Mouse (Mus musculus) T-helper 2 cell (primary cell): ENCODE data around the gene Rnaseh2c.

ENCODE experiments used
- in situ Hi-C: fragments of 300-600 bp; cut with MboI, MseI; formaldehyde crosslinking; loops from one replicate; pipeline ENCODE4 v1.15.1; 2025; ENCODE audit warnings: high pct_unique_total_duplicates

Gene Rnaseh2c

DNA sequence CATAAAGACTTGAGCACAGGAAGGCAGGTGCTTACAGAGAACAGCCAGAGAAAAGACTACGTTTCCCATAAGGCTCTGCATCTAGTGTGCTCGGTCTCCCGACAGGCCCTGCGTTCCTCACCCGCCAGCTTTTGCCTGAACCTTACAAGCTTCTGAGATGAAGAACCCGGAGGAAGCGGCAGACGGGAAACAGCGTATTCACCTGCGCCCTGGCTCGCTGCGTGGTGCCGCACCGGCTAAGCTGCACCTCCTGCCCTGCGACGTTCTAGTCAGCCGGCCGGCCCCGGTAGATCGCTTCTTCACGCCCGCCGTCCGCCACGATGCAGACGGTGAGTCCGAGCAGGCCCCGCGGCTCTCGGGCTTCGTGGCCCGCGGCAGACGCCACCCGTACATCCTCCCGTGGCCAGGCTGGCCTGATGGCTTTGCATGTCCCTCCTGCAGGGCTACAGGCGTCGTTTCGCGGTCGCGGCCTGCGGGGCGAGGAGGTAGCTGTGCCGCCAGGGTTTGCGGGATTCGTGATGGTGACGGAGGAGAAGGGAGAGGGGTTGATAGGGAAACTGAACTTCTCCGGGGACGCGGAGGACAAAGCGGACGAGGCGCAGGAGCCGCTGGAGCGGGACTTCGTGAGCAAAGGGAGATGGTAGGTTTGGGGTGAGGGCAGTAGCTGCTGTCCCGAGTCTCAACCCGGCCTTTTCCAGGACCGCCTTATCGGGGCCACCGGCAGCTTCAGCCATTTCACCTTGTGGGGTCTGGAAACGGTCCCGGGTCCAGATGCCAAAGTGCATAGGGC lies at the start of gene Rnaseh2c:
Gene Rnaseh2c, plus strand, starts transcription at position 122 of the 790 bp plus-strand sequence.
- in situ Hi-C loops: loop anchor here (5.0 kb wide), 1 partner anchor 35 kb away; the partner anchor contains the start of gene Rela

DNA sequence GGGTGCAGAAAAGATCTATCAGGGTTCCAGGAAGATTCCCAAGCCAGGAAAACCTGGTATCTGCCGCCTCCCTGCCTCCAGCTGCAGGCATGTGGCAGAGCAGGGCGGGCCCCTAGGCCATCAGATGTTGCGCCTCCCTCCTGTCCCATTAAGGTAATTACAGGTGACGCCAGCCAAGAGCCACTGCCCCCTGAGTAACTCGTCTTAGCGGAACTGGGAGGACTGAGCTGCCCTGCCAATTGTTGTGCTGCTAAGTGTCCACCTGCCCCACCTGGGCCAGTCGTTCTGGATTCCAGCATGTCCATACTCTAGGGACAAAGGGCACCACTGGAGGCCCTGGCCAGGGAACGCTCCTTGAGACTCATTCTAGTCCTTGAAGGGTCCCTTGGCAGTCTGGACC lies 47.9 kb upstream of the Rnaseh2c start:
- in situ Hi-C loops: no loop called here

DNA sequence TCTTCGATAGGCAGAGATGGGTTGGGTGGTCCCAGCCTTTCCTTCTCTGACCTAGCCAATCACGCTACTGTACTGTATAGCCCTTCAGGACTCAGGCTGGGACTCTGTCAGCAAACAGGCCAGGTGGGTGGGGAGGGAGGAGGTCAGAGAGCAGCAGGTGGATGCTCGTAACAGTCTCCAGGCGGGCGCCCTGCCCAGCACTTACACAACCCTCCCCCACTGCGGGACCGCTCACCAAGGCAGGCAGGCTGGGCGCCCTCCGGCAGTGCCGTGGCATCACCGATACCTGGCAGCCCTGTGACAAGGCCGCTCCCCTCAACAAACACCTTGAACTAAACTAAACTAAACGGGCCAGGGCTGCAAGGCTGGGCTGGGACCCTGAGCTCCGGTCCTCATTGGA lies 47.5 kb upstream of the Rnaseh2c start:
- in situ Hi-C loops: no loop called here

DNA sequence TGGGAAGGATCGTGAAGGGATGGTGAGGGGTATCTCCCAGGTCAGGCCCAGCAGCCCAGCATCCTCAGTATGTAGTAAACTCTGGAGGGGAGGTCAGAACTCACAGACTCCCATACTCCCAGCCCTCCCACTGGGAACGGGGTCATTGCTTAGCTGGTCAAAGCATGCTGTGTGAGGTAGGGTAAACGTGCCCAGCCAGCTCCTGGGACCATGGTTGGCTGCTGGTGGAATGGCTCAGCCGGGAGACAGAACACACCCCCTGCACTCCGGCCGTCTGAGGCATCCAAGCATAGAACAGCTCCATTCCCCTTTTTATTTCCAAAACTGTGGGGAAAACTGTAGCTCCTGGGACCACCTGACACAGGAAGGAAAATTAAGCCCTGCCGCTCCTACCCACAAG lies 43.5 kb upstream of the Rnaseh2c start:
- in situ Hi-C loops: no loop called here

DNA sequence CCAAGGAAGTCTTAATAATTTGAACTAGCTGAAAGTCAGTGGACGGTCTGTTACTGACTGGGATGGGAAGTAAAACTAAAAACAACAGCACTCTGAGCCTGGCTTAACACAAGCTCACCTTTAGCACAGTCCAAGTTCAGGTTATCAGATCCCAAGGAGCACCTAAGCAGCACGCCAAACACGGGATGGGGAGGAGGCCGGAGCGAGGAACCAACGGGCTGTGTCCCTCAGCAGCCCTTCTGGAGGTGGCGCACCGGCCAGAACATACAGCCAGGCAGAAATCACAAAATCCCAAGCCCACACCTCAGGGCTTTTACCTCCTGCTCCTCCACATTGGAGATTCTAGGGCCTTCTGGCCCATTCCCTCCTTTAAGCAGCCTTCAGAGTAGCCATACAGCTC lies 42.9 kb upstream of the Rnaseh2c start:
- in situ Hi-C loops: no loop called here

DNA sequence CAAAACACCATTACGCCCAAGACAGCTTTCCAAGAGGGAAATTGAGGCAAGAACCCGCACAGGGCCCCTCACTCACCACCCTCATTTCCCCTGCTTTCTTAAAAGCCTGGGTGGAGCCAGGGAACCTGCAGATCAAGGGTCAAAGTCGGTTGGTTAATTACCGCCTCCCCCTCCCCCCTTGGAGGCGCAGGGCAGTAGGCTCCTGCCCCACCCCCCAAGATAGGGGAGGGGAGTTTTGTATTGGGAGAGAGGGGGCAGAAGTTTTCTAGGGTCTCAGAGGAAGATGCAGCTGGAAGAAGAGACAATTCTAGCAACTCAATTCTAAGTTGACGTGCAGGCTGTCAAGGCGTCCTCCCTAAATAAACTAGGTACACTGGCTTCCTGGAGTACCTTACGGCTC lies 42.4 kb upstream of the Rnaseh2c start:
- in situ Hi-C loops: no loop called here

DNA sequence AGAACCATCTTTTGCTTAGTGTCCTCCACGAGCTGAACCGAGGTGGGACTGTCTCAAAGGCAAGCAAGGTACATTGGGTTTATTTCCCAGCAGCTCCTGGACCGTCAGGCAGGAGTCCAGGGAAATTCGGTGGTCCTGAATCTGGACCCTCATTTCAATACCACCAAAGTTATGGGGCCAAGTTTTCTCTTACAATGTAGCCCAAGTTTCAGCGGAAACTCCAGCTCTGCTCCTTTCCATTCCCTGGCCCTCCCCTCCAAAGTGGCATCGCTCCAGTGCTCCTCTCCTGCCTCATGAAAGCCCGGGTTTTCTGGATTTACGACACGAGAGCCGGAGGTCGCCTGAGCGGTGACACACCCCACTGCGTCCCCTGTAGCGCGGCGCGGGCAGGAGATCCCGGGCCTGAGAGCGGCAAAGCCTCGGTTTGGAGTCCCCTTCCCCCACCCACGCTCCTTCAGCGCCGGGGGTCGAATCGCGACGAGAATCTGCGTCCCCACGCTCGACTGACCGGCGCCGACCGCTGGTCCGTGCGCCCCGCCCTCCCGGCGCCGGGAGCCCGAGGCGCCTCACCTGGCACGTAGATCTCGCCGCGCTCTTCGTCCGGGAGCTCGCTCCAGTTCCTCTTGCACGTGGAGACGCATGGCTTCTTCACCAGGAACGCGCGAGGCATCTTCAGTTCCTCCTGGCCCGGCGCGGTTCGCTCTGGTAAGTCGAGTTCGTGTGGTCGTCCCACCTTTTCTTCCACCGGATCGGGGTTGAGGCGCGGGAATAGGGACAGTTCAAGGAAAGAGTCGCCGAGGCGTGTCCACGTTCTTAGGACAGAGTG lies 41.8 kb upstream of the Rnaseh2c start:
- in situ Hi-C loops: no loop called here

DNA sequence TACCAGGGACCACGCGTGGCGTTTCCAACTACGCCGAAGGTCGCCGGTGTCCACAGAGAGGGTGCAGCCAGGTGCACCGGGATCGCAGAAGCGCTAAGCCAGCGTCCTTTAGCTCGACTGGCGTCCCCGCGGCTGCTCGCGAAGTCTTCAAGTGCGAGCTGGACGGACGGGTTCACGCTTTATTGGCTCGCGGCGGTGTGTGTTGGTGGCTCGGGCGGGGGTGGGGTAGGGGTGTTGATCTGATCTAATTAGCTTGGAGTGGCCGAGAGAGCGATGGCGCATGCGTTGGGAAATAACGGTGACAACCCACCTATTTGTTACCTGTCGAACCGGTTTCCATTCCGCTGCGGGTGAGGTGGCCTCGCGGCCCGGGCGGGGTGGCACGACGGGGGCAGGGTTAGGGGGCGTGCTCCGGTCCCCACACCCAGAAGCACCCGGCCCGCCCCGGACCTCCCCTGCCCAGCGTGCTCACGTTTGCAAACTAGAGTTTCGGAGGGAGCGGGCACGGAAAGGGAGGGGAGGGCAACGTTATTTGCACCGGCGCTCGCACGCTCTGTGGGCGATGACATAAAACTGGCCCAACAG lies 41.1 kb upstream of the Rnaseh2c start, which contains the start of gene Ovol1:
Gene Ovol1, minus strand, starts transcription at position 190 of the 585 bp plus-strand sequence.
- in situ Hi-C loops: no loop called here

DNA sequence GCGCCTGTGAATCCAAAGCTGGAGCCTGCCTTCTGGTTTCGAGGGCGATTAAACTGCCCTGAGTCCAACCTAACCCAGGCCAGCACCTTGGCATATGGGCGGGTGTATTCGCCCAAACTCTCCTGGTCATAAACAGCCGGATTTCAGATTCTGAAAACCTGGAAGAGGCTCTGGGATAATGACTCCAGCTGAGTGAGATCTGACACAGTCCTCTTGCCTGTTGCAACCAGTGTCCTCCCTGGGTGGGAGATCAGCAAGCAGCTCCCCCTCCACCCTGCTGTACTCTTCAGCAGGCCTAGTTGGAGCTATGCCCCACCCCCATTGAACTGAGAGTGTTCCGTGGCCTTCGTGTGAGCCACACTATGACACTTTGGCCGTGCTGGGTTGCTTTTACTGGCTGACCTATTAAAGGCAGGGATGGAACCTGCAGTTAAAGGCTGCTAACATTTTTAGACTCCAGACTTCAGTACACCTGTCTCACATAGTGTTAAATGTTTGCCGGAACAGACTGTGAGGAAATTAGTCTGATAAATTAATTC lies 40.4 kb upstream of the Rnaseh2c start:
- in situ Hi-C loops: no loop called here

DNA sequence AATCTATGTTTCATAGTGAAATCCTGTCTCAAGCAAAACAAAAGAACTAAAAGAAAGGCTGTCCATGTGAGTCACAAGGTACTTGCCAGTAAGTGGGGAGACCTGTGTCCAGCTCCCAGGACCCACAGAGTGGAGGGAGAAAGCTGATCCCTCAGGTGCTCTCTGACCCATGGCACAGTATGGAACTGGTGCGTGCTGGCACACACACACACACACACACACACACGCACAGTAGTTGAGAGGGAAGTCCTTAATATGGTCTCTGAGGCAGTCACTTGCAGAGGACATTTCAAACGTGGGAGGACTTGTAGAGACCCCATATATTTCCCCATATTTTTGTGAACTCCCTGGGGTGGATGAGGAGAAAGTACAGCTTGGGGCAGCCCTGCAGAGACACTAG lies 39.8 kb upstream of the Rnaseh2c start:
- in situ Hi-C loops: no loop called here

DNA sequence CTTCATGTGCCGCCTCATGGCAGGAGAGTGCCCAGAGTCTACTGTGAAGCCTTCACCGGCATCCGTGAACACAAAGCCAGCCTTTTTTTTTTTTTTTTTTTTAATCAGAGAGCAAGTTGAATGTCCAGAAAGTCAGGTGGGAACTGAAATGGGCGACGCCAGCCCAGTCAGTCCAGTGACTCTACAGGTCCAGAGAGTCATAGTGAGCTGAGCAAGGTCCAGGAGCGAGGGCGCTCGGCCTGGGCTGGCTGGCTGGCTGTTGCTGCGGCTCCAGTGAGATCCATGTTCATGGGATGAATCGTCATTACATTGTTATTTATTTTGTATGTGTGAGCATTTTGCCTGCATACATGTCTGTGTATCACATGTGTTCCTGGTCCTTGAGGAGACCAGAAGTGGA lies 38.9 kb upstream of the Rnaseh2c start:
- in situ Hi-C loops: no loop called here

DNA sequence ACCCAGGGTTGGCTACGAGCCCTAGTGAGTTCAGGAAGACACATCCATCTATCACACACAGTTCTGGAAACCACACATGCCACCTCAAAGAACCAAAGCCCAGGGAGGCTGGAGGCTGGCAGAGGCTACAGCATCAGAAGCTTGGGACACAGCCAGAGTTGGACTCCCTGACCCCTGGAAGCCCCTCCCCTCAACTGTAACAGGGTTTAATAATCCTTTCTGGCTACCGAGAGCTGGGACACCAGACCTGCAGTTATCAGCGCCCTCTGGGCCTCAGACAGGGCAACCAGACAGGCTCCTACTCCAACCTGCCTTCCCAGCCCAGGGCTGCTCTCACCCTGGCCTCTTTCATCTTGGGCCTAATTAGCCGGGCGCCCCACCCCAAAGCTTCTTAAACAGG lies 35.4 kb upstream of the Rnaseh2c start:
- in situ Hi-C loops: loop anchor here (5.0 kb wide), 1 partner anchor 34 kb away; no protein-coding TSS in a partner anchor

DNA sequence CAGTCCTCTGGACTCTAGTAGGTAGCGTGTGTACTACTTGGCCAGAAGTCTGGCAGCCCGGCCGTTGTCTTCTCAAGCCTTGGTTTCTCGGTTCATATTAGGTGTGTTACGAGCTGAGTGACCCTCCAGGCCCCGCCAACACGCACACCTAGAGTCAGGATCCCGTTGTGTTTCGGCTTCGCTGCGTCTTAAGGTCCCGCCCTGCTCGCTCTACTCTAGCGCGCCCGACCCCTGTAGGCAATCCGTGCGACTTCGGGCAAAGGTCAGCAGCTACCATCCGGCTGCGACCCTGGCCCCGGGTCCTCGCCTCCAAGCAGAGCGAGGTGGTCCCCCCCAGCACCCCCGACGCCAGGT lies 34.5 kb upstream of the Rnaseh2c start:
- in situ Hi-C loops: loop anchor here (5.0 kb wide), 1 partner anchor 35 kb away; no protein-coding TSS in a partner anchor

DNA sequence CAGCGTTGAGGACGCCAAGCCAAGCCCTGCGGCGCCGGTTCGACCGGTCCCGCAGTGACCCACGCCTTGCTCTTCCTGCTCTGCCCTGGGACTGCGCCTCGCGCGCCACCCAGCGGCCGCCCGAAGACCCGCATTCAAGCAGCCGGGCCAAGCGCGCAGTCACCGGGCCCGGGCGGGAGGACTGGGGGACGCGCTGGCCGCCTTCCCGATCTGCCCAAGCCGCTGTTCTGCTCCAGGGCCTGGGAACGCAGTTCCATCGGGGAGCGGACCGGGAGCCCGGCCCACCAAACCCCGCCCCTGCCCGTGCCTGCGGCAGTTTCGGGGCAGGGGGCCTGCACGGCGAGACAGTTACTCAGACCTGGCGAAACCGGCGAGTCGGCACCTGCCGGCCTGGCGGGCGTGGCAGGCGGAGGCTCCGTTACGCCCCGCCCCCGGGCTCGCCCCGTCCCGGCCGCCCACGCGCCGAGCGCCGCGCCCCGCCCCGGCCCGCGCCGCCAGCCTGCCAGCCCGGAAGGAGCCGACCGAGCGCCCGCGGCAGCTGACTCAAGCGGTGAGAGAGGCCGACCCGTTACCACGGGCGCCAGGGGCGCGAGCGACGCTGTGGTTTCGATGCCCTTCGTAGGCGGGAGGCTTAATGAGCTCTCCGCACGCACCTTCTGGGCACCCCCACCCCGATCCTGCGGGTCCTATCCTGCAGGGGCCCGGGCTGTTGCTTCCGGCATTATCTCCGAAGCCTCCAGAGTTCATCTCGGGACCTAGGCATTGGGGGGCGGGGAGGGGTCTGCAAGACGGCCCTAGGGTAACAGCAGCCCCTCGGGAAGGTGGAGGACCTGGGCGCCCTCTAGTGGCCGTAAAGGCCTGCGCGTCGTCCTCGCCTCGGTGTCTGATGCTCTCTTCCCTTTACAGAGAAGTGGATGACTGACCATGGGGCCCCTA lies 33.9 kb upstream of the Rnaseh2c start, which contains the start of gene Ap5b1:
Gene Ap5b1, plus strand, starts transcription at position 492 of the 936 bp plus-strand sequence.
- in situ Hi-C loops: loop anchor here (5.0 kb wide), 1 partner anchor 36 kb away; no protein-coding TSS in a partner anchor

DNA sequence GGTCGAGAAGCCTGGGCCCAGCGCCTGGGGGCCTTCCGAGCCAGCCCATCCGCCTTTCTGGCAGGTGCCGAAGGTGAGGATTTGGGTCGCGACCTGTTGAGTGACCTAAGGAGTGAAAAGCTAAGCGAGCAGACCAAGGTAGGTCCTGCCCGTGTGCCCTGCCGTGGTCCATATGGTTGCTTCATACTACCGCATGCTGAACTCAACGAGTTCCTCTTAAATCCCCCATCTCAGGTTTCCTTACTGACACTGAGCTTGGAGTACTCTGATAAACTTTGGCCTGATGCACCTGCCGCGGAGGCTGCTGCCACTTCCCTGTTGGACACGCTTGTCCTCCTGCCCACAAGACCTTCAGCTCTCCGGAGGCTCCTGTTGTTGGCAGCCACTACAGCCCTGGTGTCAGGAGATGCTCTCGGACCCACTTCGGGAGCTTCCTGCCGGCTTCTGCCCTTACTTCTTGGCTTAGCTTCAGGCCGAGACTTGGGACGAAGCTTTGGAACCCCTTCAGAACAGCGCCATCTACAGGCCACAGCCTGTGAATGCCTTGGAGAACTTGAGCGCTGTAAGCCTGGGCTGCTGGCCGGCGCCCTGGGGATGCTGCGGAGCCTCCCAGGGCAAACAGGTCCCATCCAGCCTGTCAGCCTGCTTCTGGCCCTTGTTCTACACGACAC lies 33.1 kb upstream of the Rnaseh2c start:
- in situ Hi-C loops: loop anchor here (5.0 kb wide), 1 partner anchor 36 kb away; no protein-coding TSS in a partner anchor

DNA sequence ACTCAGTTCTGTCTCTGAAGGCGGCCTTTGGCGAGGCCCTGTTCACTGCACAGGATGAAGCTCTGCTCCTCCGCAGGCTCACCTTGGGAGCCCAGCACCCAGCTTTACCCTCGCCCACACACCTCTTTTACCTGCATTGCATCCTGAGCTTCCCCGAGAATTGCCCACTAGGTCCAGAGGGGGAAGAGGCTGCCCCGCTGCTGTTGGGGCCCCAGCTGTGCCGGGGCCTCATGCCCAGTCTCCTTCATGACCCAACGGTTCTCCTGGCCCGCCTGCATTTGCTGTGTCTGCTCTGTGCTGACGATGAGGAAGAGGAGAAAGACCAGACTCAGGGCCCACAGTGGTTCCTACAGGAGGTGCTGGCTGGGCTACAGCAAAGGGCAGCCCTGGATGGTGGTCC lies 32.2 kb upstream of the Rnaseh2c start:
- in situ Hi-C loops: loop anchor here (5.0 kb wide), 1 partner anchor 37 kb away; no protein-coding TSS in a partner anchor

DNA sequence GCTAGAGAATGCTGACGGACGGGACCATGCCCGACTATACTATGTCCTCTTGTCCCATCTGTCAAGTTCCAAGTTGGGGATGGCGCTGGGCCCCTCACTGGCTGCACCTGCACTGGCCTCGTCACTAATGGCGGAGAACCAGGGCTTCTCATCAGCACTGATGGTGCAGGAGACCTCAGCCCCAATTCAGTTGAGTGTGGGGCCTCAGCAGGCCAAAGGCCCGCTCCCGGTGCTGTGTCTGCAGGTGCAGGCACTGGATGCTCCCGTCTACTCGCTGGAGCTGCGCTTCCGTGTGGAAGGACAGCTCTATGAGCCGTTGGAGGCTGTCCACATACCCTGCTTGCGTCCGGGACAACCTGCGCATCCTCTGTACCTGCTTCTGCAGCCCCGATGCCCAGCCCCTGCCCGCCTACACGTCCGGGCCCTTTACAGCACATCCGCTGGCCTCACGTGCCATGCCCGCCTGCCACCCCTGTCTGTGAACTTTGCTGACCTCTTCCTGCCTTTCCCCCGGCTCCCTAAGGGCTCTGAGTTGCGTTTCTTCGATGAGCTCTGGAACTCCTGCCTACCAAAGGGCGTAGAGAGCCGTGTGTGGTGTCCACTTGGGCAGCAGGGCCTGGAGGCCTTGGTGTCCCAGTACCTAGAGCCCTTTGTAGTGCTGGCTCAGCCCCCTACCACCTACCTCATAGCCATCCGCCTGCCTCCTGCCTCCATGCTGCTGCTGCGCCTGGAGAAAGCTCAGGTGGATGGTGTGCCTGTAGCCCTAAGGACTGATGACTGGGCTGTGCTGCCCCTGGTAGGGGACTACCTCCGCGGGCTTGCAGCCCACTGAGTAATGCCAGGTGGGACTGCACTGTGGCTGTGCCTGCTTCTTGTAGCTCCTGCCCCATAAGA lies 31.1 kb upstream of the Rnaseh2c start:
- in situ Hi-C loops: no loop called here

DNA sequence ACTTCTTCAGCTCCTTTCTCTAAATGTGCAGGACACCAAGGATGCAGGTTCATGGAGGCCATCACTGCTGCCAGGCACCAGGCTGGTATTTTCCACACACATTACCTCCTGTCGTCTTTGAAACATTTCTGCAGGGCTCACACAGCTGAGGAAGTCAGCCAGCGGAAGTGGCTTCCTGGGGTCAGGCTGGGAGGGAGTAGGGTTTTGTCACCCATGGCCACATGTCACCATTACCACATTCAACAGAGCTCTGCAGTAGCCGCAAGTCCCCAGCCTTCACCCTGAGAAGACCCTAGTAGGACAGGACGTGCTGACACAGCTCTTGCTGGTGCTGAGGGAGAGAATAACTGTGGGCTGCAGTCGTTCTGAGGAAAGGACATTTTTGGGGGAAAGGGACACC lies 29.8 kb upstream of the Rnaseh2c start:
- in situ Hi-C loops: no loop called here
